Mouse (Mus musculus) kidney, postnatal 10 days (tissue): ENCODE data around the gene Gm27021.
A peak's percentile ranks its signal among the peaks of the same experiment; 100 is the strongest.

Source experiments
- DNase-seq: peaks from one replicate; pipeline ENCODE4 v3.0.0; 2021; ENCODE audit warnings: mixed read lengths

The Gm27021 gene

DNA sequence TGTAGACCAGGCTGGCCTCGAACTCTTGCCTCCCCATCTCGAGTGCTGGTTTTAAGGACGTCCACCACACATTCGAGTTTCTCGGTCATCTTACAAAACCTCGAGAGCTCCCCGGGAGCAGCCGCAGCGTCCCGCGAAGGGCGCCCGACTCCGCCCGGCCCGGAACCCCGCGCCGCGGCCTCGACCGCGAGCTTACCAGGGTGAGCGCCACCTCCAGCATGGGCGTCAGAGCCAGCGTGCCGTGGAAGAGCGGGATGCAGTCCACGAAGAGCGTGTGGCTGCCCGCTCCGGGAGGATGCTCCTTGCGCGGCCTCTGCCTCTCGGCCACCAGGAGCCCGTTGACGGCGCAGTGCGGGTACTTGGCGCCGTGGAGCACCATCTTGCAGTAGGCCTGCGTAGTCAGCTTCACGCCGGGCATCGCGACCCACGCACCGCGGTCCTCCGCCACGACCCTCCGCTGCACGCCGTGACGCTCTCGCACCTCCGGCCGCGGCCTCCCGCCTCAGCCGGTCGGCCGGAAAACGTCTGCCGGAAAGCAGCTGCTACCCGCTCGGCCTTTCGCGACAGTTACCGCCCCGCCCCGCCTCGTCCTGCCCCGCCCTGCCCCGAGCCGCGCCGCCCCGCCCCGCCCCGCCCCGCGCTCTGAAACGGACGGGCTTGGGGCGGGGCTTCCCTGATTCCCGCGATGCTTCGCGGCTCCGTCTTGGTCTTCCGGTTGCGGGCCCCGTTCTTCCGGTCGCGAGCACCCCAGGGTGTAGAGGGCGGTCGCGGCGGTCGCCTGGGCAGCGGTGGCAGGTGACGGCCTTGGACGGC lies at the start of gene Gm27021, which contains the start of gene Cox4i1:
Gm27021 (minus strand) TSS at position 519 of the 813 bp plus-strand sequence.
Cox4i1 (plus strand) TSS at position 662 of the 813 bp plus-strand sequence.
- DNase-seq, result peak; percentile 98

DNA sequence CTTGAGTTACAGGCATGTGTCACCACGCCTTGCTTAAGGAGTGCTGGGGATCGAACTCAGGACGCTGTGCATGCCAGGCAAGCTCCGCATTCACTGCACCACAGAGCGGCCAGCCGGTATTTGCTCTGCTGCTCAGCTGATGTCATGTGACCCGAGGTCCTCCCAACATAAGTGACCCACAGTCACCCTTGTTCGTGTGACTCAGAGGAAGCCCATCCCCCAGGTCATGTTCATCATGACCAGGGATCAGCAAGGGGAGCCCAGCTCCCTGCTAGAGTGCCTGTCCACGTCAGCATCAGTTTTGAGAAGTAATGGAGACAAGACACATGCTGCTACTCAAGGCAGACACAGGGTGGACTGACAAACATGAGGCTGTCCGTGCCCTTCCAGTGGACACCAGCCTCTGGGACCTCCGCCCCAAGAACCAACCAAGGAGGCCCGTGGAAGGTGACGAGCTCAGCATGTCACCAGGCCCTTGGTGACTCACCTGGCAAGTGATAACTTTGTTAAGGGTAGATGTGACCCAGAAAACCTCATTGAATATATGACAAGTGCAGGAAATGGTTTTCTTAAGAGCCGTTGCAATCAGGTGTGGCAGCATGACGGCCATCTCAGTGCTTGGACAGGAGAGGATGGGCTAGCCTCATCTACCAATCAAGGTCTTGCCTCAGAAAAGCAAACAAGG lies 48.3 kb upstream of the Gm27021 start:
- peak; percentile 39 for DNase-seq

DNA sequence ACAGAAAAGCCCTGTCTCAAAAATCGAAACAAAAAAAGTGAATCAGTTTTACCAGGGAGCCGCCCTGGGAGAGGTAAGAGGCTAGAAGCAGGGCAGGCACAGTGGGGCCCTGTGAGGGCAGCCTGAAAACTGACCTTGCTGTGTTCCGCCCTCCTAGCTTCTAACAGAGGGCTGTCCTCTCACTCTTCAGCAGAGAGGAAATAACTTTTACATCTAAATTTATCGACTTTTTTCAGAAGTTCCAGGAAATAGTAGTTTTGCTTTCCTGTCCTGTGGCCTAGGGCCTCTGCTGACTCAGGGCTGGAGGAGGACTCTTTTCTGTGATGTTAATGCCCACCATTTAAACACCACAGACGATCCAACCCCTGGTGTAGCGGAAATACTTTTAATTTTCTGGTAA lies 47.3 kb upstream of the Gm27021 start:
- DNase-seq, result no peak

DNA sequence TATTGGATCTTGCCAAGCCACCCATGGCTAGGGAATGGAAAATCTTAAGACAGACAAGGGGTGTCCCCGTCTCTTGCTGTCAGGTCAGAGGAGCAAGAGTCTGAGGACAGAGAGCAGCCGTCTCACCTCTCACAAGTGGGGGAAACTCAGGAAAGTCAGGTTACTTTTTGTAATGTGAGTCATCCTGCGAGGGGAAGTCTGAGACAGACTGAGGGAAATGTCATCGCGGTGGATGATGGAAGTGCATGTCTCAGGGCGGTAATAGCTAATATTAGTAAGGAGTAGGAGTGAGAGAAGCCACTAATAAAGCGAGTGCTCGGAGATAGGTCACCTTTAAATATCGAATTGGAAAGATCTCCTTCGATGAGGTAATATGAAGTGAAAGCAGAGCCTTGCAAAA lies 41.3 kb upstream of the Gm27021 start:
- DNase-seq, result no peak

DNA sequence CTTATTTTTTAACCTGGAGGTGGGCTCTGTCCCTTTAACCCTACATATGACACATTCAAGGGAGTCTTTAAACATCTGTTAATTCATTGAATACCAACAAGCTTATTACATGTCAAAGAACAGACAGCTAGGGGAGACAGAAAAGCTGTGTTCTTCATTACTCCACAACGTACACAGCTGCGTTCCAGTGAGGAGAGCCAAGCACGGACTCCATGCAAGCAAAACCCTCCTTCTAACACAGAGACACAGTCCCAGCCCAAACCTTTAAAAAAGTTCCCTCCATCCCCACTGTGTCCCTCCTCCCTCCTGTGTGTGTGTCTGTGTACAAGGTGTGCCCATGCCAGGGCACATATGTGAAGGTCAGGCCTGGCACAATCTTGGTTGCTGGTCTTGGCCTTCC lies 38.3 kb upstream of the Gm27021 start:
- DNase-seq, result no peak

DNA sequence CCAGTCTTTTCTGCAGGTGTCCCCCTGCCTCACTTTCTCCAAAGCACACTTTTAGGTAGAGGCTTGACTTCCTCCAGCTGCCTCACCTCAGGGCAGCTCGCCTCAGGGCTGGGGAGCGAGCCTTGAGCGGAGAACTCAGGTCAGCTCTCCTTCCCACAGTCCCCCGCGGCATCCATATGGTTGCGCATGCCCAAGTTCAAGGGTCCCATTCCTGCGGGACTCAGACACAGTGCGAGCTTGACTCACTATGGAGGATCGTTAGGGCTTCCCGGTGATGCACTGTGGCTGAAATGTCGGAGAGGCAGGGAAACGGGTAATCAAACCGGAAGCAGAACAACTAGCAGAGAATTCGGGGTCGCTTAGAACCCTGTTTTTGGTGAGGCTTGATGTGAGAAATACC lies 37.3 kb upstream of the Gm27021 start:
- DNase-seq, result no peak

DNA sequence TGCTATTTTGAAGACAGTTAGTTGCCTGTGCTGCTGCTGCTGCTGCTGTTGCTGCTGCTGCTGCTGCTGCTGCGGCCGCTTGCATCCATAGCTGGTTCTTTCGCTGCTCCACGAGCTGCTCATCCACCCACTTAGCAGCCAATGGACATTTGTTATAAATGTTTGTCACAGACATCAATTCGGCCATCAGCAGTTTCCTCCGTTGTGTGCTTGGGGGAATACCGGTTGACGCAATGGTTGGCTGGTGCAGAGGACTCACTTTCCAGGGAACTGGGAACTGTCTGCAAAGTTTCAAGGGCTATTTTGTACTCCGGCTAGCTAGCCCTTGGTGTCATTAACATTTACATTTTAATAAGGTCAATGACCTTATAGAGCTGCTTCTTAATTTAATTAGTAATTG lies 36.3 kb upstream of the Gm27021 start:
- peak; percentile 37 for DNase-seq

DNA sequence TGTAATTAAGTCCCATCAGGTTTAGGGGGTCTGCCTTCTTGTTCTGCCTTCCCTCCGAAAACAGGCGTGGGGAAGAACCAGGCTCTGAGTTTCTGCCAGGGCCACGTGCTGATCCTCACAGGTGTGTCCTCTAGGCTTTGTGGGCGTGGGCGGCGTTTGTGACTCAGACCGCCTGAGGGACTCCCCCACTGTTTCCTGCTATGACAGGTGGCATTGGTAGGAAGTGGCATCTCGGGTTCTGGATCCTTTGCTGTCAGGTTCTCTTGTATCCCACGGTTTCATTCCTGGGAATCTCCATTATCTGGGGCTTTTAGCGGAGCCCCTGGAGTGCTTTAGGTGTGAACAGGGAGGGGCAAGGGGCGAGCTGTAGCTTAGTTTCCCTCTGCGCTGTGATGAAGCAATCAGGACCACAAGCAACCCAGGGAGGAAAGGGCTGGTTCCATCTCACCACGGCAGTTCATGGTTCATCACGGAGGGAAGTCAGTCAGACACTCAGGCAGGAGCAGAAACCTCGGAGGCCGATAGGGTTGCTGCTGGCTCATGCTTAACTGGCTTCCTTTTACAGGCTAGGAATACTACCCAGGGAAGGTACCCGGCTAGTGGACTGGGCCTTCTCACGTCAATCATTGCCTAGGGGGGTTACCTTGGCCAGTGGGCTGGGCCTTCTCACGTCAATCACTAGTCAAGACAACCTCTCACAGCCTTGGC lies 34.0 kb upstream of the Gm27021 start:
- DNase-seq, result no peak

DNA sequence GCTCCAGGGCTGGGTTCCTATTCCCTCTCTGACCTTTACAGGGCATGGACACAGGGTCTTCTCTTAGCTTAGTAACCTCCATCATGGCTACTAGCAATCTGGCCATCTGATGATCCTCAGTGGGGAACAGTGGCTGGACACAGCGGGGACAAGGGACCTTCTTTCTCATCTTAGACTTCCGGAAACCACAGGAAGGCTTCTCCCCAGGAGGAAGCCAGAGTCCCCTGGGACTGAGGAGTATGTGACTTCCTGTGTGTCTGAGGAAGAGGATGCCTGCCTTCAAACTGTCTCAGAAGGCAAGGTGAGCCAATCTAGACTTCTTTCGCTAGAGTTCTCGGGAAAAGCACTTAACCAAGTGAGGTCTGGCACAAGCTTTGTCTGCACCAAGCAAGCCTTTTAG lies 32.2 kb upstream of the Gm27021 start:
- no peak for DNase-seq

DNA sequence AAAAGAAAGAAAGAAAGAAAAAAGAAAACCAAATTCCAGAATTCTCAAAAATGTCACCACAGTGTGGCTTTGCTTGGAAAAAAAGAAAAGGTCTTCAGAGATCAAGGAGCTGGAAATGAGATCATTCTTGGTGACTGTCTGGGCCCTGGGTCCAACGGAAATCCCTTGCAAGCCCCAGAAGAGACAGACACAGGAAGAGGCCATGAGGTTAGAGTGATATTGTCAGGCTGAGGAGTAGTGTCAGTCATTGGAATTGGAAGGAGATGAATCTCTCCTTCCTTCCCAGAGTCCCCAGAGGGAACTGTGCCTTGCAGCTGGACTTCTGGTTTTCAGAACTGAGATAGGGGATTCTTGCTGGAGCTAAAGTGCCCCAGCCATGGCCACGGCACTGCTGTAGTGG lies 31.7 kb upstream of the Gm27021 start:
- no peak for DNase-seq

DNA sequence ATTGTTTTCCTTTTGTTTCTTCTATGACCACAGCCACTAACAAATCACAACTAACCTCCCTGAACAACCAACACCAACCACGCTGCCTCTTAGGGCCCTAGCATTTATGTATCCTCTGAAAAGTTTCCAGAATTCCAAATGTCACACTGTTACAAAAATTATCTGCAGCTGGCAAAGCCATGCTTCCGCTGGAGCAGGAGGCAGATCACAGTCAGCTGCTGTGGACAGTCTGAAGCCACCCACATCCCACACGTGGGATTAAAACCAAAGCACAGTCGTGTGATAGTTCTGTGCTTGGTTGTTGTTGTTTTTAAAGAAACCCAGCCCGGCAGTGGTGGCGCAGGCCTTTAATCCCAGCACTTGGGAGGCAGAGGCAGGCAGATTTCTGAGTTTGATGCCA lies 31.2 kb upstream of the Gm27021 start:
- DNase-seq, result peak; percentile 40

DNA sequence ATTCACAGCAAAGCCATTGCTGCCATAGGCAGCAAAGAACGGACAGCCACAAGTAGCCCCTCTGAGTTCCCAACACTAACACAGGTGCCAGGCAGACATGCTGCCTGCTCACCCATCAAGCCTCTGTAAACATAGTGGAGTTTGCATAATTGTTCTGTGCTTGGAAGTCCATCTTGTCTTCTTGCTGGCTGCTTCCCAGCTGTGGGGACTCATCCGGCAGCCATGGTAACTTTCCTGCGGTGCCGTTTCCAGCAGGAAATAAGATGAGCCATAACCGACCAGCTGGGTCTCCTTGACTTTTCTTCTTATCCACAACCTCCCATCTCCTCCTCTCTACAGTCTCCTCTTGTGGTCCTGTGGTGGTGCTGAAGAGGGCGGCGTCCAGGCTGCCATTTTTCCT lies 30.5 kb upstream of the Gm27021 start:
- DNase-seq, result peak; percentile 51

DNA sequence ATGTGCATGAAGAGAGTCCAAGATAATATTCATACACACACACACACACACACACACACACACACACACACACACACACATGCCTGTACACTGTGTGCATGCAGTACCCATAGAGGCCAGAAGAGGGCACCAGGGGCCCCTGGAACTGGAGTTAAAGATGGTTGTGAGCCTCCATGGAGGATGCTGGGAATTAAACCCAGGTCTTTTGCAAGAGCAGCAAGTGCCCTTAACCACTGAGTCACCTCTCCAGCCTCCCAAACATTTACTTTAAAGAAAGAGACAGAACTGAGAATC lies 30.0 kb upstream of the Gm27021 start:
- DNase-seq, result peak; percentile 58

DNA sequence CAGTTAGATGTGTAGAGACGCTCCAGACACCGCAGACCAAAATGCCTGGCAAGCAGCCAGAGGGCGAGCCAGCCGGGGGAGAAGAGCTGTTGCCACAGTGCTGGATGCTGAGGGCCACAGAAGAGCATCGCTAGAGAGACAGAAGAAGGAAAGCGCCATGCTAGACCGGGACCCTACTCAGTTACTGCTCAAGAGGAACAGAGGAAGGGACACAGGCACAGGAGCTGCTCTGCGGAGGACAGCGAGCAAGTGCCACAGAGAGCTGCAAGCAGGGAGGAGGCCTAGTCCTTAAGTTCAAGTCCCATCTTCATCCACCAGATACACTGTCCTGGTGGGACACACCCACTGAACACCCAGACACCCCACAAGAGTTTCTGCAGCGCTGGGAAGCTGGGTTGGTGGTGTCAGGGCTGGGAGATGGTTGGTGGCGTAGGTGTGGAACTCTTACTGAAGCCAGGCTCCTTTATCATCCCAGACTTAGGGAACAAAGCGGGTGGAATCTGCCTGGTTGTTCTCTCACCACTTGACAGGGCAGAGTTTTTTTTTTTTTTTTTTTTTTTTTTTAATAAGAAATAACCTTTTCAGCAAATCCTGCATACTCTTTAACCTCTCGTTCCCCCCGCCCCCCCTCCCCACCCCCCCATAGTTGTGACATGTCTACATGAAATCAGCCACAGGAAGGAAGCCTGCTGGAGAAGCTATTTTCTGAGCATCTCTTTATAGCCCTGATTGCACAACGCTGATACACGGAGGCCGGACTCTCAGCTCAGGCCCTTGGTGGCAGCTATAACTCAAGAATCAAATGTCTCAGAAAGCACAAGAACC lies 29.5 kb upstream of the Gm27021 start:
- peak; percentile 79 for DNase-seq

DNA sequence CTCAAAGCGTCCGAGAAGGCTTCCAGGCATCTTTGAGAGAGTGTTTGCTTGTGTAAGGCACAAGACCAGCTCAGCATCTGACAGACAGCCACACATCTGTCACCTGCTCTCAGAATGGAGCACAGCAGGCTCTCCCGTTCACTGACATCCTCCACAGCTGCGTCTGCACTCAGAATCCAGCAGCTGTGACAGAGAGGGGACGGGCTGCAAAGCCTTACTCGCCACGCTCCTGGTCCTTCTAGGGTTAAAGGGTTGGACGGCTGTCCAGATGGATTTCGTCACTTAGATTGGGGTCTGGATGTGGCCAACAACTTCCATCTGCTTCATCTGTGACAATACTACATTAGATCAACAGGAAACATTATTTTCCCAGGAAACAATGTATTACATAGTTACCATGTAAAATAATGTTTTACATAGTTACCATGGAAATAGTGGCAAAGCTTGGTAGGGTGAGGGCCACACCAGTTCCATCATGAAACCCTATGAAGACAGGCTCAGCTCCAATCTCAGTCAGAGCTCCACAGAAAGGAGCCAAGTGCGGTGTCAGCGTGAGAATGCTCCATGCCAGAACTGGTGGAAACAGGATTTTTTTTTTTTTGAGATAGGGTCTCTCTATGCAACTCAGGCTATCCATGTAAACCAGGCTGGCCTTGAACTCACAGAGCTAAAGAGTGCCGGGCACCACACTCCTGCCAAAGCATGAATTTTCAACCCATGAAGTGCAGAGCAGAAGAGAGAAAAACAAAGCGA lies 28.7 kb upstream of the Gm27021 start:
- DNase-seq, result peak; percentile 79

DNA sequence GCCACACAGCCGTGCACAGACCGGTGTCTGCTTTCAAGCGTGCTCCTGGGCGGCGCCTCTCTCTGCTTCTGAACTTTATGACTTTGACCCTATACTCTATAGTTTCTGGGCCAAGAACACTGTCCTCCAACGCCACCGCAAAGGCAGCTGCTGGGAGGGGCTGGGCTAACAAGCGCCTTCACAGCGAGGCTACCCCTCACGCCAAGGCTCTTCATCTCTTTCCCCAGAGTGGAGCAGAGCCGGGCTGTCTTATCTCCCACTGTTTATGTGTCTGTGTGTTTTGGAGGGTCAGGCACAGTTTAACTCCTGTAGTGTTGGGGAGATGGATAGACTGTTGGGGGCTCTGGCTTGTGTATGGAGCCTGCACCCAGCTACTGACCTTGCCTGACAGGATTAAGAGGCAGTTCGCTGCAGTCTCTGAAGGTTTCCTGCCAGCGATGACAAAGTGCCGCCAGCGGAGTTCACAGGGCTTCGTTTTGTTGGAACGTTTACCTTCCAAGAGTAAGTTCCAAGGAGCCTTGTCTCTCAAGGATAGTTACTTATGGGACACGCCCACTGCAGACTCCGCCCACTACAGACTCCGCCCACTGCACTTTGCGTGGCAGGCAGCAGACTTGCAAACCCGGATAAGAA lies 26.1 kb upstream of the Gm27021 start:
- DNase-seq, result peak; percentile 82

DNA sequence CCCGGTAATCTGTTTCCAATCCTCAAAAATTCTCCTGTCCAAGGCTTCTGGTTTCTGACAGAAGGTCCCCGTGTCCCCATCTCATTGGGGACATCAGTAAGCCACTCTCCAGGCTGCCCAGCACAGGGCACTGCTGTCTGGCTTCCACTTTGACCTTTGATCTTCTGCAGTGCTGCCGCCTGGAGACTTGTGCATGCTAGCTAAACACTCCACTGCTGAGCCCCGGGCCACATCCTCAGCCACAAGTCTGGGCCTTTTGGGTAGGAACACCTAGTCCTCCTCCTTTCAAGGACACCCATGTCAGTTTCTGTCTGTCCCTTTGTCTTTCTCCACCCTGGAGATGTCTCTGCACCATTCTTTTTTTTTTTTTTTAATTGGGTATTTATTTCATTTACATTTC lies 25.1 kb upstream of the Gm27021 start:
- DNase-seq, result no peak

DNA sequence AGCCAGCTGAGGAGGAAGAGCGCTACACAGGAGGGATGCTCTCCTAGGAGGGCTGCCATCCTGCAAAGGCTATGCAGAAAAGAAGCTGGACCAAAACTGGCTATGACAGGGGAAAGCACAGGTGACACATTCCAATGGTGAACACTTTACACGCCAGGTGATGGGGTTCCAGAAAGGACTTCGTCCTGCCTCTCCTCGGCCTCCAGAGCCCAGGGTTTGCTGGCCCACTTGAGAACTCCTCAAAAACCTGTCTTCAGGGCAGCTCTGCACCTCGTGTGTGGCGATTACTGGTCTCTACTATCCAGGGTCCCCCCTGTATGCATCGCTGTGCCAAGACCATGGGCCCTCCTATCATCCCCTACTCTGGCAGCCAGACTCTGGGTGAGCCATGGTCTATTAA lies 20.6 kb upstream of the Gm27021 start:
- DNase-seq, result no peak

DNA sequence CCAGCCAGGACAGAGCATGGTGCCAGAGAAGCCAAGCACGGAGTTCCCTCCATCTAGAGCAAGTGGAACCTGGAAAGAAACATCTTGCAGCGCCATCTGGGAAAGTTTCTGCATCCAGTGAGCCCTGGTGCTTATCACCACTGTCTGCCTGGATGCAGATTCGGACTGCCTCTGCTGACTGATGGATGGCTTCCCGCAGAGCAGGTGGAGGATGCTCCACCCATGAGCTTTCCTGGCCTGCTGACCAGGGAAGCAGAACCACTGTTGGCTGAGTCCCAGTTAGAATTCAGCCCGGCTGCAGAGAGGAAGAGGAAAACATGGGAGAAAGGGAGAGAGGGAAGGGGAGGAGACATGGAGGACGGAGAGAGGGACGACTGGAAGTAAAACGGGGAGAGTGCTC lies 19.9 kb upstream of the Gm27021 start:
- DNase-seq, result peak; percentile 77

DNA sequence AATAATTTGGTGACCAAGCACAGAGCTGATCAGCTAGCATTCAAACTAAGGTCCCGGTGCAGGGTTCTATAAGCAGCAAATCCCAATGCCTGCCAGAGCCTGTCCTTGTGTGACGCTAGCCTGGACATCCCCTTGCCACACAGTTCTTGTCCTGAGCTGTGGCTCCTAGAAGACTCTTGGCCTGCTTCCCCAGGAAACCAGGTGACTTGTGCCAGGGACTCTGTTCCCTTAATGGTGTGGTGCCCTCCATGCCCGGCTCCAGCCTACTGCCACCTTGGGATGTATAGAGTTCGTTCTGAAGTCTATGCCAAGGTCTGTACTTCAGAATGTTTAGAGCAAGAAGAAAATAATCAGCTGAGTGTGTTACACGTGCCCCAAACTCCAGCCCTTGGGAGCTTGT lies 18.7 kb upstream of the Gm27021 start:
- DNase-seq, result no peak

DNA sequence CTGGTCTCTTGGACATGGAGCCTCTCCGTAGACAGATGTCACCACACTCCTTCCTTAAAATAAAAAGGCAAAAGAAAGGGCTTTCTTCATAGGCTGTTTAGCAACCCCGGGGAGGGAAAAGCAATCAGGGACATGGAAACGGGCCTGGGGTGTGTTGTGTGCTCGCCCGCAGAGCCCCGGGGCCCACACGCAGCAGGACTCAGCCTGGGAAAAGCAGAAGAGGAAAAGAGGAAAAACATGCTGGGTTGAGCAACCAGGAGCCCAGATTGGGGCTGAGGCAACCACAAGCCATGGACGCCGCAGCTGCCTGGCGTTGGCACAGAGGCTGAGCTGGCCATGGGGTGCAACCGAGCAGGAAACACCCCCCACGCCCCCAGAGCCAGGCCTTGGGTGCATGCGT lies 18.2 kb upstream of the Gm27021 start:
- DNase-seq, result no peak

DNA sequence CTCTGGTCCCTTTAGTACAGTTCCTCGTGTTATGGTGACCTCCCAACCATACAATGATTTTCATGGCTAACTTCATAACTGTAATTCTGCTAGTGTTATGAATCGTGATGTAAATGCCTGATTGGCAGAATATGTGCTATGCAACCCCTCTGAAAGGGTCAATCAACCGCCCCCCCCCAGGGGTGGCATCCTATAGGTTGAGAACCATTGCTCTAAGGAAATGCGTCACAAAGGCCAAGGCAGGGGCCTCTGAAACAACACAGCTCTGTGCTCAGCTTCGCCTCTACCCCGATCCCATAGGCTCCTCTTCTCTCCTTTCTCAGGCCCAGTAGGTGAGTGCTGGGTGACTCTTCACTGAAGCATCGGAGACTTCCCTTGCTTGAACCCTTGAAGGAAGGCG lies 17.7 kb upstream of the Gm27021 start:
- DNase-seq, result no peak
